Mouse (Mus musculus) lung, postnatal 0 days (tissue): Measurements from ENCODE around the gene Pigt.

ENCODE experiments used
- CTCF ChIP-seq: IDR thresholded peaks from 2 replicates; pipeline ENCODE4 v1.5.1; 2016; ENCODE audit warnings: antibody characterized with exemption, mild to moderate bottlenecking
- EP300 ChIP-seq: IDR thresholded peaks from 2 replicates; pipeline ENCODE4 v1.6.1; 2016; ENCODE audit warnings: antibody characterized with exemption, mild to moderate bottlenecking, control low read depth

GRCm38 (mm10) chr2:164510621-164511190 lies 13.4 kb downstream of the Pigt start:
- no peak for TF ChIP-seq CTCF
- TF ChIP-seq EP300, result 0 out of 2 replicates have a peak, but pooled peaks have one; percentile 5
